Mouse (Mus musculus) intestine, embryonic 15.5 days (tissue): ENCODE data around the gene Spock1. TPM values are rescaled to one million over a fixed set of nuclear protein-coding genes. Genes with fewer than 3 reads are reported as not detected.

Source experiments
- ATAC-seq: fragments of 200-750 bp; cut with Nextera tagmentation; 2 replicates; pipeline ENCODE4 v1.8.0; 2017; ENCODE audit warnings: moderate TSS enrichment, moderate library complexity
- H3K27ac ChIP-seq: fragments of 300-500 bp; sonication (generic); 2 replicates; pipeline ENCODE4 v1.5.1; 2015; ENCODE audit warnings: mild to moderate bottlenecking, inconsistent platforms
- H3K27me3 ChIP-seq: fragments of 300-500 bp; sonication (generic); replicated peaks from 2 replicates; pipeline ENCODE4 v1.6.1; 2015; ENCODE audit warnings: inconsistent platforms
- H3K36me3 ChIP-seq: fragments of 300-500 bp; sonication (generic); 2 replicates; pipeline ENCODE4 v1.6.1; 2015; ENCODE audit warnings: inconsistent platforms
- H3K4me1 ChIP-seq: fragments of 300-500 bp; sonication (generic); replicated peaks from 2 replicates; pipeline ENCODE4 v1.6.1; 2015; ENCODE audit warnings: inconsistent platforms
- H3K4me2 ChIP-seq: fragments of 300-500 bp; sonication (generic); replicated peaks from 2 replicates; pipeline ENCODE4 v1.6.1; 2015; ENCODE audit warnings: mild to moderate bottlenecking, inconsistent platforms
- H3K4me3 ChIP-seq: fragments of 300-500 bp; sonication (generic); replicated peaks from 2 replicates; pipeline ENCODE4 v1.5.1; 2015; ENCODE audit warnings: inconsistent platforms
- H3K9ac ChIP-seq: fragments of 300-500 bp; sonication (generic); 2 replicates; pipeline ENCODE4 v1.6.1; 2015; ENCODE audit warnings: inconsistent platforms
- H3K9me3 ChIP-seq: fragments of 300-500 bp; sonication (generic); 2 replicates; pipeline ENCODE4 v1.6.1; 2016; ENCODE audit warnings: inconsistent platforms
- WGBS: fragments of 180-500 bp; shearing (Covaris S2); methylation state at CpG from one replicate; pipeline ENCODE4 v1.1.7; 2015; 5-methylcytosine and 5-hydroxymethylcytosine counted together
- polyA plus RNA-seq: library from polyadenylated mRNA; unstranded; fragments of >200 nt; fragmentation: Nextera tagmentation; extraction: Ambion mirVana; gene quantifications from 2 replicates; pipeline ENCODE4 v1.2.1, GENCODE M21; 2015

The Spock1 gene
- polyA plus RNA-seq, 1 experiment from 2014 or later: 3.5 TPM

- no peaks in the 10 kb centered on the region for H3K9me3 ChIP-seq
- H3K4me3 ChIP-seq: no peak overlapping the region
- ATAC-seq: no peak
- no peaks in the 10 kb centered on the region for H3K27me3 ChIP-seq
- no peaks in the 10 kb centered on the region for H3K4me1 ChIP-seq
- WGBS: 77% methylated on average over 4 of the region's 4 CpGs
- no peak overlapping the region for H3K27ac ChIP-seq
- no peak overlapping the region for H3K9ac ChIP-seq
- H3K4me2 ChIP-seq: no peak overlapping the region
- no peaks in the 10 kb centered on the region for H3K36me3 ChIP-seq
Observed at GRCm38 (mm10) chr13:57662554-57662953, 245.6 kb downstream of the Spock1 start.

- Histone ChIP-seq H3K27me3 (no peaks in the 10 kb centered on the region), H3K4me3 (no peak overlapping the region), H3K9me3 (no peaks in the 10 kb centered on the region), H3K27ac (no peak overlapping the region), H3K36me3 (no peaks in the 10 kb centered on the region), H3K9ac (no peak overlapping the region), H3K4me2 (no peak overlapping the region), H3K4me1 (no peaks in the 10 kb centered on the region)
- WGBS: 71% methylated on average over 2 of the region's 2 CpGs
- ATAC-seq: no peak
Observed at GRCm38 (mm10) chr13:57660523-57660922, 247.6 kb downstream of the Spock1 start.

GRCm38 (mm10) chr13:57659872-57660271, 248.3 kb downstream of the Spock1 start:
- H3K27ac ChIP-seq: no peak overlapping the region
- H3K4me2 ChIP-seq: no peak overlapping the region
- H3K36me3 ChIP-seq: no peaks in the 10 kb centered on the region
- no peaks in the 10 kb centered on the region for H3K9me3 ChIP-seq
- H3K4me1 ChIP-seq: no peaks in the 10 kb centered on the region
- H3K9ac ChIP-seq: no peak overlapping the region
- ATAC-seq: no peak
- 67% methylated on average over 3 of the region's 3 CpGs for WGBS
- H3K4me3 ChIP-seq: no peak overlapping the region
- H3K27me3 ChIP-seq: no peaks in the 10 kb centered on the region

- Histone ChIP-seq H3K27me3 (no peaks in the 10 kb centered on the region), H3K4me3 (no peak overlapping the region), H3K4me1 (no peaks in the 10 kb centered on the region), H3K4me2 (no peak overlapping the region), H3K27ac (no peak overlapping the region), H3K9me3 (no peaks in the 10 kb centered on the region), H3K9ac (no peak overlapping the region), H3K36me3 (no peaks in the 10 kb centered on the region)
- no peak for ATAC-seq
- WGBS: 64% methylated on average over 8 of the region's 8 CpGs
Observed at GRCm38 (mm10) chr13:57656606-57657005, 251.5 kb downstream of the Spock1 start.

GRCm38 (mm10) chr13:57654362-57654761, 253.8 kb downstream of the Spock1 start:
- H3K4me2 ChIP-seq: no peak overlapping the region
- no peak overlapping the region for H3K4me3 ChIP-seq
- no peak overlapping the region for H3K9ac ChIP-seq
- 82% methylated on average over 7 of the region's 7 CpGs for WGBS
- no peak for ATAC-seq
- H3K27me3 ChIP-seq: no peaks in the 10 kb centered on the region
- H3K4me1 ChIP-seq: no peaks in the 10 kb centered on the region
- no peaks in the 10 kb centered on the region for H3K36me3 ChIP-seq
- H3K9me3 ChIP-seq: no peaks in the 10 kb centered on the region
- H3K27ac ChIP-seq: no peak overlapping the region

GRCm38 (mm10) chr13:57651236-57651635, 256.9 kb downstream of the Spock1 start:
- H3K4me3 ChIP-seq: no peak overlapping the region
- H3K27ac ChIP-seq: no peak overlapping the region
- no peak overlapping the region for H3K9ac ChIP-seq
- no peaks in the 10 kb centered on the region for H3K36me3 ChIP-seq
- 75% methylated on average over 4 of the region's 4 CpGs for WGBS
- H3K4me1 ChIP-seq: no peaks in the 10 kb centered on the region
- H3K9me3 ChIP-seq: no peaks in the 10 kb centered on the region
- no peak for ATAC-seq
- no peak overlapping the region for H3K4me2 ChIP-seq
- H3K27me3 ChIP-seq: no peaks in the 10 kb centered on the region

GRCm38 (mm10) chr13:57648784-57649183, 259.3 kb downstream of the Spock1 start:
- Histone ChIP-seq H3K9me3 (no peaks in the 10 kb centered on the region), H3K36me3 (no peaks in the 10 kb centered on the region), H3K27me3 (no peaks in the 10 kb centered on the region), H3K27ac (no peak overlapping the region), H3K4me1 (no peaks in the 10 kb centered on the region), H3K4me3 (no peak overlapping the region), H3K4me2 (no peak overlapping the region), H3K9ac (no peak overlapping the region)
- WGBS: 73% methylated on average over 2 of the region's 2 CpGs
- ATAC-seq: no peak

GRCm38 (mm10) chr13:57647456-57647855, 260.7 kb downstream of the Spock1 start:
- H3K27me3 ChIP-seq: no peaks in the 10 kb centered on the region
- H3K4me2 ChIP-seq: no peak overlapping the region
- H3K4me1 ChIP-seq: no peaks in the 10 kb centered on the region
- no peak overlapping the region for H3K9ac ChIP-seq
- no peak overlapping the region for H3K27ac ChIP-seq
- ATAC-seq: no peak
- no peak overlapping the region for H3K4me3 ChIP-seq
- 84% methylated on average over 4 of the region's 4 CpGs for WGBS
- H3K36me3 ChIP-seq: no peaks in the 10 kb centered on the region
- H3K9me3 ChIP-seq: no peaks in the 10 kb centered on the region

- H3K4me1 ChIP-seq: no peaks in the 10 kb centered on the region
- no peak overlapping the region for H3K4me3 ChIP-seq
- no peak overlapping the region for H3K27ac ChIP-seq
- 83% methylated on average over 12 of the region's 12 CpGs for WGBS
- no peaks in the 10 kb centered on the region for H3K36me3 ChIP-seq
- H3K4me2 ChIP-seq: no peak overlapping the region
- no peak overlapping the region for H3K9ac ChIP-seq
- no peaks in the 10 kb centered on the region for H3K9me3 ChIP-seq
- no peaks in the 10 kb centered on the region for H3K27me3 ChIP-seq
- ATAC-seq: no peak
Observed at GRCm38 (mm10) chr13:57643036-57643435, 265.1 kb downstream of the Spock1 start.

- Histone ChIP-seq H3K9me3 (no peaks in the 10 kb centered on the region), H3K4me1 (no peaks in the 10 kb centered on the region), H3K27me3 (no peaks in the 10 kb centered on the region), H3K4me3 (no peak overlapping the region), H3K4me2 (no peak overlapping the region), H3K27ac (no peak overlapping the region), H3K9ac (no peak overlapping the region), H3K36me3 (no peaks in the 10 kb centered on the region)
- WGBS: 81% methylated on average over 4 of the region's 4 CpGs
- ATAC-seq: no peak
Observed at GRCm38 (mm10) chr13:57641649-57642048, 266.5 kb downstream of the Spock1 start.

- no peak overlapping the region for H3K9ac ChIP-seq
- H3K27me3 ChIP-seq: no peaks in the 10 kb centered on the region
- no peak overlapping the region for H3K27ac ChIP-seq
- 74% methylated on average over 2 of the region's 2 CpGs for WGBS
- no peak overlapping the region for H3K4me2 ChIP-seq
- no peak for ATAC-seq
- H3K4me3 ChIP-seq: no peak overlapping the region
- H3K36me3 ChIP-seq: no peaks in the 10 kb centered on the region
- H3K9me3 ChIP-seq: no peaks in the 10 kb centered on the region
- H3K4me1 ChIP-seq: no peaks in the 10 kb centered on the region
Observed at GRCm38 (mm10) chr13:57640968-57641367, 267.2 kb downstream of the Spock1 start.

- Histone ChIP-seq H3K27ac (no peak overlapping the region), H3K4me2 (no peak overlapping the region), H3K4me3 (no peak overlapping the region), H3K4me1 (no peaks in the 10 kb centered on the region), H3K9me3 (no peaks in the 10 kb centered on the region), H3K9ac (no peak overlapping the region), H3K36me3 (no peaks in the 10 kb centered on the region), H3K27me3 (no peaks in the 10 kb centered on the region)
- WGBS: 81% methylated on average over 5 of the region's 5 CpGs
- no peak for ATAC-seq
Observed at GRCm38 (mm10) chr13:57638820-57639219, 269.3 kb downstream of the Spock1 start.

- no peaks in the 10 kb centered on the region for H3K4me1 ChIP-seq
- no peak for ATAC-seq
Observed at GRCm38 (mm10) chr13:57637606-57638132, 270.5 kb downstream of the Spock1 start.

More at GRCm38 (mm10) chr13:57637606-57638132, 270.5 kb downstream of the Spock1 start:
- 89% methylated on average over 15 of the region's 15 CpGs for WGBS
- Histone ChIP-seq H3K9me3 (no peaks in the 10 kb centered on the region), H3K36me3 (no peaks in the 10 kb centered on the region), H3K27me3 (no peaks in the 10 kb centered on the region), H3K4me2 (no peak overlapping the region), H3K9ac (no peak overlapping the region), H3K27ac (no peak overlapping the region), H3K4me3 (no peak overlapping the region)
